Mouse (Mus musculus) embryonic stem cell, embryonic (primary cell): ENCODE measurements around the gene Myo1g.

ENCODE experiments used
- CTCF ChIA-PET, 4 experiments: fragments of 300-600 bp in 2 of 4; fragments of 350-600 bp in 2 of 4; sonication (Branson Sonifier 250); formaldehyde crosslinking; loops; one replicate each; lab custom pipeline; 2022; ENCODE audit warnings: inconsistent platforms in 2 of 4; lab: Charles Lee
- POLR2A ChIA-PET, 4 experiments: fragments of 300-600 bp in 2 of 4; fragments of 350-600 bp in 2 of 4; sonication (Branson Sonifier 250); formaldehyde crosslinking; loops; one replicate each; lab custom pipeline; 2022; ENCODE audit warnings: antibody characterized with exemption in 4 of 4, inconsistent platforms in 1 of 4; lab: Charles Lee

The Myo1g gene

GRCm38 (mm10) chr11:6468541-6468940 is 52.2 kb downstream of the Myo1g start:
- ChIA-PET POLR2A (interaction anchor here in 2 of 4 experiments (0.6 to 2.0 kb wide), 12 partner anchors 8 to 157 kb away, joined by 3 to 7 read pairs (median 4); partner anchors contain the start of gene Tbrg4 (in 1 of the 2)), CTCF (interaction anchor here in 1 of 4 experiments (0.5 kb wide), 1 partner anchor 46 kb away, joined by 5 read pairs; no protein-coding TSS in a partner anchor)

- ChIA-PET CTCF (interaction anchor here (0.5 to 1.9 kb wide), 37 partner anchors 9 to 579 kb away, joined by 3 to 12 read pairs (median 4); partner anchors contain the start of genes H2afv (in 2 of the 4) and Ramp3 (in 1 of the 4)), POLR2A (interaction anchor here (0.6 to 4.7 kb wide), 35 partner anchors 8 to 163 kb away, joined by 3 to 26 read pairs (median 4); partner anchors contain the start of genes H2afv (in 2 of the 4), Tbrg4 (in 2 of the 4), Myo1g (in 1 of the 4) and Ppia (in 1 of the 4))
Observed at GRCm38 (mm10) chr11:6465122-6465521, 55.6 kb downstream of the Myo1g start.

GRCm38 (mm10) chr11:6463159-6463837 is 57.5 kb downstream of the Myo1g start:
- ChIA-PET CTCF (interaction anchor here in 2 of 4 experiments (0.6 to 1.5 kb wide), 5 partner anchors 9 to 184 kb away, joined by 3 to 6 read pairs (median 3); no protein-coding TSS in a partner anchor), POLR2A (interaction anchor here in 2 of 4 experiments (0.7 to 4.7 kb wide), 19 partner anchors 9 to 158 kb away, joined by 3 to 26 read pairs (median 4); partner anchors contain the start of genes Myo1g (in 1 of the 2), Ppia (in 1 of the 2) and Purb (in 1 of the 2))
